Mouse (Mus musculus) adrenal gland, postnatal 25 days (tissue): ENCODE results near the gene Gm40460. TPM values are rescaled to one million over a fixed set of nuclear protein-coding genes. Genes with fewer than 3 reads are reported as not detected.
"Not testable (repeated sequence)": the region's sequence is repeated elsewhere in the genome, so short reads cannot be mapped to it uniquely, and the experiment has no call there.

Experiments used
- DNase-seq: peaks from one replicate; pipeline ENCODE4 v3.0.0; 2021; ENCODE audit warnings: mixed read lengths
- long read RNA-seq: library from polyadenylated mRNA; stranded (forward); transcript quantifications from one replicate; pipeline ENCODE4 v2.0.0, GENCODE M21; 2021
- total RNA-seq: library from RNA; stranded (reverse); gene quantifications from 2 replicates; pipeline ENCODE4 v1.2.3, GENCODE M21; 2021

Gene Gm40460
- total RNA-seq: not detected in 2 replicates
- long read RNA-seq: 0 reads

GRCm38 (mm10) chr7:142240978-142241377 is at the start of gene Gm40460:
Gene Gm40460, minus strand, starts transcription at chr7:142241078.
- no peak for DNase-seq

GRCm38 (mm10) chr7:142285910-142286612 is 45.2 kb upstream of the Gm40460 start:
- not testable (repeated sequence) for DNase-seq

- DNase-seq: peak; percentile 28
Measured at GRCm38 (mm10) chr7:142285130-142285835, 44.4 kb upstream of the Gm40460 start.

GRCm38 (mm10) chr7:142284615-142285080 is 43.8 kb upstream of the Gm40460 start:
- peak; percentile 93 for DNase-seq

GRCm38 (mm10) chr7:142284023-142284591 is 43.2 kb upstream of the Gm40460 start:
- peak; percentile 48 for DNase-seq

- peak; percentile 9 for DNase-seq
Measured at GRCm38 (mm10) chr7:142282847-142283246, 42.0 kb upstream of the Gm40460 start.

- not testable (repeated sequence) for DNase-seq
Measured at GRCm38 (mm10) chr7:142279291-142279690, 38.4 kb upstream of the Gm40460 start.

- DNase-seq: peak; percentile 72
Measured at GRCm38 (mm10) chr7:142278183-142278582, 37.3 kb upstream of the Gm40460 start.

- not testable (repeated sequence) for DNase-seq
Measured at GRCm38 (mm10) chr7:142274263-142274662, 33.4 kb upstream of the Gm40460 start, which contains the start of gene Gm4559. Gene Gm4559, minus strand, starts transcription at chr7:142274363.

GRCm38 (mm10) chr7:142258254-142258653 is 17.4 kb upstream of the Gm40460 start, which contains the start of gene Gm2431:
Gene Gm2431, minus strand, starts transcription at chr7:142258354.
- DNase-seq: not testable (repeated sequence)

- DNase-seq: peak; percentile 42
Measured at GRCm38 (mm10) chr7:142255517-142255916, 14.6 kb upstream of the Gm40460 start.

- peak; percentile 12 for DNase-seq
Measured at GRCm38 (mm10) chr7:142249824-142250223, 8.9 kb upstream of the Gm40460 start.

GRCm38 (mm10) chr7:142231540-142231939 is 9.3 kb downstream of the Gm40460 start:
- DNase-seq: no peak

- not testable (repeated sequence) for DNase-seq
Measured at GRCm38 (mm10) chr7:142229871-142230270, 11.0 kb downstream of the Gm40460 start, which contains the start of gene Krtap5-5. Gene Krtap5-5, minus strand, starts transcription at chr7:142229971.

GRCm38 (mm10) chr7:142224518-142224917 is 16.4 kb downstream of the Gm40460 start:
- DNase-seq: no peak

- not testable (repeated sequence) for DNase-seq
Measured at GRCm38 (mm10) chr7:142212136-142212535, 28.7 kb downstream of the Gm40460 start.

- no peak for DNase-seq
Measured at GRCm38 (mm10) chr7:142211559-142211958, 29.3 kb downstream of the Gm40460 start, which contains the start of gene Gm7579. Gene Gm7579, plus strand, starts transcription at chr7:142211859.

GRCm38 (mm10) chr7:142206891-142207290 is 34.0 kb downstream of the Gm40460 start:
- not testable (repeated sequence) for DNase-seq

- no peak for DNase-seq
Measured at GRCm38 (mm10) chr7:142205488-142205887, 35.4 kb downstream of the Gm40460 start.

GRCm38 (mm10) chr7:142201064-142201463 is 39.8 kb downstream of the Gm40460 start, which contains the start of gene Krtap5-3:
Gene Krtap5-3, plus strand, starts transcription at chr7:142201364.
- DNase-seq: no peak

- DNase-seq: no peak
Measured at GRCm38 (mm10) chr7:142198748-142199147, 42.1 kb downstream of the Gm40460 start.
